Mouse (Mus musculus) testis, adult 2 months (tissue): Measurements from ENCODE around the gene Ero1lb.

ENCODE experiments used
- CTCF ChIP-seq: fragments of 200-500 bp; IDR thresholded peaks from 2 replicates; pipeline ENCODE4 v1.5.1; 2012; ENCODE audit warnings: low read depth, mild to moderate bottlenecking, inconsistent platforms, low read length, moderate library complexity; ENCODE audit not compliant: control insufficient read depth, insufficient read depth, insufficient replicate concordance
- POLR2A ChIP-seq: fragments of 200-500 bp; IDR thresholded peaks from 2 replicates; pipeline ENCODE4 v1.6.1; 2012; ENCODE audit warnings: low read depth, mild to moderate bottlenecking, inconsistent platforms, low read length, moderate library complexity; ENCODE audit not compliant: control insufficient read depth

DNA sequence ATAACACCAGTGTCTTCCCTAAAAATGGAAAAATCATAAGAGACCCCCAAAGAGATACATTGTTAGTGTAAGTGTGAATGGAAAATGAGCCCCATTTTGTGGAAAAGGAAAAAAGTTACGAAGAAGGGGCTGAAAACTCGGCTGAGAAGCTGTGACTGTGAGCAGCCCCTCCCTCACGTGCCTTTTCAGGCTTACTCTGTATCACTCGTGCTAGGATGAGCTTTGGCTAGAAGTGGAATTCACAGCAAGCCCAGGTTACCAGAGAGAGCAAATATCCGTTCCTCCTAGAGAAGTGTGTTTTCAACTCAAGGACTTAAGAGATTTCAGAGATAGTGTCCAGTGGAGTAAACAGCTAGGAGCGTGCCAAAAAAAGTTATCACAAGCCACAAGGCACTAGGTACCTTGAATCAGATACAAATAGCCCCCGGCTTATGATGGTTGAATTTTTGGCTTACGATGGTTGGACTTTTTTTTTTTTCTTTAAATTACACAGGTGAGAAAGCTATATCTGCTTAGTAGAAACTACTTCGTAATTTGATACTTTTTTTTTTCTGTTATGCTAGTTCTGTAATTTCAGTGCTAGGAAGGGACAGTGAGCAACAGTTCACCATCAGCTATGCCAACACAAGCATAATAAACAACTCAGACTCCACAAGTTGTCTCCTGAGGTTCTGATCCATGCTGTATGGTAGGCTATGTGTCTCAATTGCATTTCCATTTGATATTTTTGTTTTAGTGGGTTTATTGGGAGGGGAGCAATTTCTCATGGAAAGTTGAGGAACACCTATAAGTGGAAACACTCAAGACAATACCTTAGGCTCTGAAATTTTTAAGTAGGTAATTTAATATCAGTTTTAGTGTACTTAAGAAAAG, 3.2 kb downstream of the Ero1lb start:
- no peak for TF ChIP-seq POLR2A
- no peak for TF ChIP-seq CTCF
